In the genomic region with DNA sequence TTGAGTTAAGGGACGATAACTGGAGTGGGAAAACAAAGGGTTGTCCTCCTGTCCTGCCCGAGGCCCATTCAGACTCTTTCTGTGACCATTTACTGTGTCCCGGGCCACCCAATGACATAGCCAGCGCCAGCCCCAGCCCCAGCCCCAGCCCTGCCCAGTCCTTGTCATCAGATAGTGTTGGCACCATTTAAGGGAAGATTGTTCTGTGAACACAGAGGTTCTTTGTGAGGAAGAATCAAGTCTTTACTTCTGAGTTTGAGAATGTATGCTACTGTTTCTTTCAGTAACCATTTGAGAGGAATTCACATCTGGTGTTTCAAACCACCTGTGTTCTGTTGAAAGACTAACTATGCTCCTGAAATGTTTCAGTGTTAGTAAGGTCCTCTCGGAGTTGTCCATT, we compare ENCODE assay signal across 16 mouse cellular contexts.
"Had no signal": no experiment of that assay in that cellular context is flagged by ENCODE, and none has a peak within 500 bp of the region (broad histone marks: within the 10 kb centered on the region; RNA-seq: fewer than 3 reads in every experiment).

No protein-coding gene starts in this region.

- H3K36me3 ChIP-seq: limb, embryonic 13.5 days; midbrain, embryonic 10.5 days; neural tube, embryonic 15.5 days had no signal

- H3K9me3 ChIP-seq: limb, embryonic 13.5 days; midbrain, embryonic 10.5 days; neural tube, embryonic 15.5 days had no signal

- H3K27me3 ChIP-seq: limb, embryonic 13.5 days; neural tube, embryonic 15.5 days had no signal

- H3K4me3 ChIP-seq: limb, embryonic 13.5 days; midbrain, embryonic 10.5 days; myocyte; neural tube, embryonic 15.5 days had no signal

- H3K27ac ChIP-seq: kidney, postnatal 0 days; limb, embryonic 13.5 days; liver, embryonic 14.5 days; midbrain, embryonic 10.5 days; neural tube, embryonic 15.5 days had no signal

- DNase-seq: kidney, adult 11 months; kidney, adult 9 months; kidney, postnatal 36 days; layer of hippocampus, postnatal 36 days; left cerebral cortex, postnatal 4 days; lung, adult 18-20 months; lung, postnatal 36 days; midbrain, embryonic 14.5 days; thymus, adult 18-20 months; thymus, postnatal 14 days had no signal

- H3K4me2 ChIP-seq: limb, embryonic 13.5 days; neural tube, embryonic 15.5 days had no signal

- H3K9ac ChIP-seq: limb, embryonic 13.5 days; liver, embryonic 14.5 days; neural tube, embryonic 15.5 days had no signal
